Mouse (Mus musculus) embryonic facial prominence, embryonic 11.5 days (tissue): Measurements from ENCODE around the gene C1qtnf5. TPM values are rescaled to one million over a fixed set of nuclear protein-coding genes. Genes with fewer than 3 reads are reported as not detected.

Experiments used
- ATAC-seq: fragments of 200-750 bp; cut with Nextera tagmentation; replicated peaks from 2 replicates; pipeline ENCODE4 v1.8.0; 2017; ENCODE audit warnings: low read depth; ENCODE audit not compliant: insufficient number of reproducible peaks, low FRiP score, low TSS enrichment
- DNase-seq: peaks from one replicate; pipeline ENCODE4 v3.0.0-alpha.2; 2015; ENCODE audit warnings: low spot score
- H3K27ac ChIP-seq: fragments of 300-500 bp; sonication (generic); replicated peaks from 2 replicates; pipeline ENCODE4 v1.5.1; 2014; ENCODE audit warnings: mild to moderate bottlenecking, low read depth, low read length, control low read depth
- H3K27me3 ChIP-seq: fragments of 300-500 bp; sonication (generic); 2 replicates; pipeline ENCODE4 v1.6.1; 2014; ENCODE audit warnings: mild to moderate bottlenecking, low read length, moderate library complexity, mixed read lengths; ENCODE audit not compliant: control insufficient read depth, insufficient read depth
- H3K36me3 ChIP-seq: fragments of 300-500 bp; sonication (generic); replicated peaks from 2 replicates; pipeline ENCODE4 v1.6.1; 2014; ENCODE audit warnings: low read depth, mild to moderate bottlenecking, low read length, moderate library complexity, mixed read lengths; ENCODE audit not compliant: control insufficient read depth, insufficient read depth
- H3K4me1 ChIP-seq: fragments of 300-500 bp; sonication (generic); 2 replicates; pipeline ENCODE4 v1.6.1; 2014; ENCODE audit warnings: low read length, mixed read lengths; ENCODE audit not compliant: control insufficient read depth, insufficient read depth
- H3K4me2 ChIP-seq: fragments of 300-500 bp; sonication (generic); 2 replicates; pipeline ENCODE4 v1.6.1; 2014; ENCODE audit warnings: low read depth, mild to moderate bottlenecking, control low read depth, low read length, moderate library complexity
- H3K4me3 ChIP-seq: fragments of 300-500 bp; sonication (generic); 2 replicates; pipeline ENCODE4 v1.5.1; 2014; ENCODE audit warnings: low read depth, low read length, control low read depth
- H3K9ac ChIP-seq: fragments of 300-500 bp; sonication (generic); replicated peaks from 2 replicates; pipeline ENCODE4 v1.6.1; 2014; ENCODE audit warnings: mild to moderate bottlenecking, control low read depth, low read length
- H3K9me3 ChIP-seq: fragments of 300-500 bp; sonication (generic); replicated peaks from 2 replicates; pipeline ENCODE4 v1.6.1; 2016; ENCODE audit warnings: mild to moderate bottlenecking, low read length, inconsistent platforms, mixed read lengths; ENCODE audit not compliant: control insufficient read depth
- WGBS: fragments of 180-500 bp; shearing (Covaris S2); extraction: QIAGEN DNeasy Blood & Tissue Kit; methylation state at CpG from one replicate; pipeline ENCODE4 v1.1.7; 2014; 5-methylcytosine and 5-hydroxymethylcytosine counted together
- polyA plus RNA-seq: library from polyadenylated mRNA; unstranded; fragments of >200 nt; fragmentation: Nextera tagmentation; extraction: Ambion mirVana; gene quantifications from 2 replicates; pipeline ENCODE4 v1.2.1, GENCODE M21; 2014

Gene C1qtnf5
- polyA plus RNA-seq, 1 experiment from 2014 or later = 0.53 TPM

GRCm38 (mm10) chr9:44075996-44076763 is 30.9 kb upstream of the C1qtnf5 start:
- H3K27ac ChIP-seq = no peak overlapping the region
- 0 out of 2 replicates have a peak, but pooled peaks cover 6% of the 10 kb centered on the region for H3K4me1 ChIP-seq
- no peak for ATAC-seq

GRCm38 (mm10) chr9:44076764-44077120 is 30.3 kb upstream of the C1qtnf5 start:
- Histone ChIP-seq H3K36me3 (no peaks in the 10 kb centered on the region), H3K9ac (no peak overlapping the region), H3K9me3 (no peaks in the 10 kb centered on the region), H3K27ac (no peak overlapping the region), H3K27me3 (no peaks in the 10 kb centered on the region), H3K4me1 (0 out of 2 replicates have a peak, but pooled peaks cover 5% of the 10 kb centered on the region), H3K4me2 (no peak overlapping the region), H3K4me3 (no peak overlapping the region)
- 10% methylated on average over 5 of the region's 5 CpGs for WGBS
- no peak for ATAC-seq
- peak; percentile 77 for DNase-seq

More at GRCm38 (mm10) chr9:44075996-44076763, 30.9 kb upstream of the C1qtnf5 start:
- WGBS = 65% methylated on average over 16 of the region's 16 CpGs
- no peak for DNase-seq
- Histone ChIP-seq H3K4me2 (no peak overlapping the region), H3K9ac (no peak overlapping the region), H3K27me3 (no peaks in the 10 kb centered on the region), H3K36me3 (no peaks in the 10 kb centered on the region), H3K9me3 (no peaks in the 10 kb centered on the region), H3K4me3 (no peak overlapping the region)

- Histone ChIP-seq H3K27ac (no peak overlapping the region), H3K4me1 (0 out of 2 replicates have a peak, but pooled peaks cover 2% of the 10 kb centered on the region), H3K9ac (no peak overlapping the region), H3K4me3 (no peak overlapping the region), H3K9me3 (no peaks in the 10 kb centered on the region), H3K27me3 (no peaks in the 10 kb centered on the region), H3K4me2 (no peak overlapping the region), H3K36me3 (no peaks in the 10 kb centered on the region)
- no peak for ATAC-seq
- DNase-seq = no peak
- WGBS = 84% methylated on average over 11 of the region's 11 CpGs
These were observed 29.7 kb upstream of the C1qtnf5 start for GRCm38 (mm10) chr9:44077266-44077910.

- Histone ChIP-seq H3K9ac (no peak overlapping the region), H3K4me1 (no peaks in the 10 kb centered on the region), H3K4me2 (no peak overlapping the region), H3K27me3 (no peaks in the 10 kb centered on the region), H3K36me3 (no peaks in the 10 kb centered on the region), H3K4me3 (no peak overlapping the region), H3K9me3 (no peaks in the 10 kb centered on the region), H3K27ac (no peak overlapping the region)
- ATAC-seq (no peak), DNase-seq (no peak)
- 74% methylated on average over 10 of the region's 10 CpGs for WGBS
These were observed 28.8 kb upstream of the C1qtnf5 start for GRCm38 (mm10) chr9:44078136-44078797.

GRCm38 (mm10) chr9:44078955-44079756 is 27.9 kb upstream of the C1qtnf5 start:
- Histone ChIP-seq H3K4me1 (no peaks in the 10 kb centered on the region; the same call in 1 of the 2 replicates), H3K27me3 (no peaks in the 10 kb centered on the region), H3K27ac (no peak overlapping the region), H3K9ac (no peak overlapping the region), H3K4me3 (no peak overlapping the region), H3K4me2 (no peak overlapping the region), H3K9me3 (no peaks in the 10 kb centered on the region), H3K36me3 (no peaks in the 10 kb centered on the region)
- WGBS = 42% methylated on average over 16 of the region's 16 CpGs
- no peak for ATAC-seq
- no peak for DNase-seq

- Histone ChIP-seq H3K36me3 (no peaks in the 10 kb centered on the region), H3K27ac (no peak overlapping the region), H3K9me3 (no peaks in the 10 kb centered on the region), H3K4me3 (no peak overlapping the region), H3K4me2 (no peak overlapping the region), H3K4me1 (no peaks in the 10 kb centered on the region; the same call in 1 of the 2 replicates), H3K27me3 (no peaks in the 10 kb centered on the region), H3K9ac (no peak overlapping the region)
- WGBS = 69% methylated on average over 10 of the region's 10 CpGs
- DNase-seq (no peak), ATAC-seq (no peak)
These were observed 26.9 kb upstream of the C1qtnf5 start for GRCm38 (mm10) chr9:44079997-44080780.

GRCm38 (mm10) chr9:44080953-44081352 is 26.1 kb upstream of the C1qtnf5 start:
- H3K4me1 ChIP-seq = no peaks in the 10 kb centered on the region; the same call in 1 of the 2 replicates
- DNase-seq = no peak

More at GRCm38 (mm10) chr9:44080953-44081352, 26.1 kb upstream of the C1qtnf5 start:
- Histone ChIP-seq H3K4me2 (no peak overlapping the region), H3K9me3 (no peaks in the 10 kb centered on the region), H3K36me3 (no peaks in the 10 kb centered on the region), H3K9ac (no peak overlapping the region), H3K4me3 (no peak overlapping the region), H3K27ac (no peak overlapping the region), H3K27me3 (peaks cover 4% of the 10 kb centered on the region)
- 94% methylated on average over 5 of the region's 5 CpGs for WGBS
- no peak for ATAC-seq
